ENCODE assay signal across 22 mouse cellular contexts in the genomic region with DNA sequence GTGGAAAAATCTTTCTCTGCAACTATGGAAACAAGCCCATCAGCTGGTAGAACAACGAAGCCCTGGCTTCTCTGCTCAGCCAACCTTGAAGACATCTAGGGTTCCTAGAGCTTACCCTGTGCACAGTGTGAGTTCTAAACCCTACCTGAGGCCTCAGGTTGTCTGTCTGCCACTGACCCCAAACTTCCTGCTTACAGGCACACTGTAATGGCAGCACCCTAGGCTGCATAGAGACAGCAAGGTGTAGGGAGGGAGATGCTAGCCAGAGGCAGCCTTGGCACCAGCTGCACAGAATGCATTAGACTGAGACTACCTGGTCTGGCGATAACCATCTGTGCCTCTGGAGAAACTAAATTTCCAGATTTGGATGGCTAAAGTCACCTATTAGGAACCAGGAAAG.
"Had no signal": no experiment of that assay in that cellular context is flagged by ENCODE, and none has a peak within 500 bp of the region (broad histone marks: within the 10 kb centered on the region; RNA-seq: fewer than 3 reads in every experiment).

No protein-coding gene starts in this region.

- ATAC-seq: hindbrain, postnatal 0 days; inflammation-experienced regulatory T-cells, adult 6 months; intestine, embryonic 16.5 days; liver, postnatal 0 days; midbrain, embryonic 13.5 days; midbrain, embryonic 16.5 days had no signal

- H3K4me1 ChIP-seq: limb, embryonic 12.5 days; limb, embryonic 15.5 days; lung, embryonic 15.5 days; midbrain, embryonic 10.5 days; midbrain, embryonic 13.5 days; neural tube, embryonic 13.5 days had no signal

- H3K27ac ChIP-seq: hindbrain, postnatal 0 days; limb, embryonic 12.5 days; limb, embryonic 15.5 days; liver, embryonic 14.5 days; lung, embryonic 15.5 days; midbrain, embryonic 10.5 days; midbrain, embryonic 13.5 days; neural tube, embryonic 13.5 days had no signal

- H3K9ac ChIP-seq: limb, embryonic 12.5 days; limb, embryonic 15.5 days; liver, embryonic 14.5 days; liver, postnatal 0 days; lung, embryonic 15.5 days; midbrain, embryonic 13.5 days; neural tube, embryonic 13.5 days had no signal

- H3K4me2 ChIP-seq: limb, embryonic 12.5 days; limb, embryonic 15.5 days; liver, embryonic 11.5 days; lung, embryonic 15.5 days; midbrain, embryonic 13.5 days; neural tube, embryonic 13.5 days had no signal

- H3K9me3 ChIP-seq: limb, embryonic 12.5 days; limb, embryonic 15.5 days; lung, embryonic 15.5 days; midbrain, embryonic 13.5 days; neural tube, embryonic 13.5 days had no signal

- H3K4me3 ChIP-seq: limb, embryonic 12.5 days; limb, embryonic 15.5 days; lung, embryonic 15.5 days; megakaryocyte, embryonic 14.5 days; midbrain, embryonic 10.5 days; midbrain, embryonic 13.5 days; myocyte; neural tube, embryonic 13.5 days had no signal

- DNase-seq: left cerebral cortex, postnatal 4 days; liver, postnatal 0 days; lung, postnatal 10 days; lung, postnatal 36 days; retina, postnatal 1 day; right cerebral cortex, postnatal 25 days; thymus, adult 18-20 months; thymus, postnatal 36 days had no signal

- H3K27me3 ChIP-seq: limb, embryonic 12.5 days; limb, embryonic 15.5 days; lung, embryonic 15.5 days; midbrain, embryonic 13.5 days; neural tube, embryonic 13.5 days had no signal

- H3K36me3 ChIP-seq: limb, embryonic 12.5 days; limb, embryonic 15.5 days; lung, embryonic 15.5 days; midbrain, embryonic 10.5 days; midbrain, embryonic 13.5 days; neural tube, embryonic 13.5 days had no signal
